Mouse (Mus musculus) midbrain, embryonic 16.5 days (tissue): ENCODE results near the gene Itpk1. TPM values are rescaled to one million over a fixed set of nuclear protein-coding genes. Genes with fewer than 3 reads are reported as not detected.
A peak's percentile ranks its signal among the peaks of the same experiment; 100 is the strongest.

Experiments used
- ATAC-seq: fragments of 200-750 bp; cut with Nextera tagmentation; 2 replicates; pipeline ENCODE4 v1.8.0; 2017; ENCODE audit warnings: moderate TSS enrichment
- H3K27ac ChIP-seq: fragments of 300-500 bp; sonication (generic); 2 replicates; pipeline ENCODE4 v1.5.1; 2014; ENCODE audit warnings: mild to moderate bottlenecking, low read length, mixed read lengths
- H3K27me3 ChIP-seq: fragments of 300-500 bp; sonication (generic); 2 replicates; pipeline ENCODE4 v1.6.1; 2014; ENCODE audit warnings: low read depth, low read length, mixed read lengths; ENCODE audit not compliant: control insufficient read depth, insufficient read depth
- H3K36me3 ChIP-seq: fragments of 300-500 bp; sonication (generic); 2 replicates; pipeline ENCODE4 v1.6.1; 2014; ENCODE audit warnings: mild to moderate bottlenecking, low read length, moderate library complexity, mixed read lengths; ENCODE audit not compliant: control insufficient read depth, insufficient read depth
- H3K4me1 ChIP-seq: fragments of 300-500 bp; sonication (generic); 2 replicates; pipeline ENCODE4 v1.6.1; 2014; ENCODE audit warnings: mild to moderate bottlenecking, low read length, mixed read lengths; ENCODE audit not compliant: control insufficient read depth, insufficient read depth
- H3K4me2 ChIP-seq: fragments of 300-500 bp; sonication (generic); 2 replicates; pipeline ENCODE4 v1.6.1; 2014; ENCODE audit warnings: mild to moderate bottlenecking, low read length, mixed read lengths
- H3K4me3 ChIP-seq: fragments of 300-500 bp; sonication (generic); 2 replicates; pipeline ENCODE4 v1.5.1; 2014; ENCODE audit warnings: low read depth, mild to moderate bottlenecking, low read length, moderate library complexity, mixed read lengths
- H3K9ac ChIP-seq: fragments of 300-500 bp; sonication (generic); 2 replicates; pipeline ENCODE4 v1.6.1; 2014; ENCODE audit warnings: low read depth, low read length, mixed read lengths
- H3K9me3 ChIP-seq: fragments of 300-500 bp; sonication (generic); replicated peaks from 2 replicates; pipeline ENCODE4 v1.6.1; 2014; ENCODE audit warnings: mild to moderate bottlenecking, low read length, mixed read lengths; ENCODE audit not compliant: control insufficient read depth, poor library complexity, severe bottlenecking
- WGBS: fragments of 180-500 bp; shearing (Covaris S2); extraction: QIAGEN DNeasy Blood & Tissue Kit; methylation state at CpG from one replicate; pipeline ENCODE4 v1.1.7; 2014; 5-methylcytosine and 5-hydroxymethylcytosine counted together
- polyA plus RNA-seq: library from polyadenylated mRNA; unstranded; fragments of >200 nt; fragmentation: Nextera tagmentation; extraction: Ambion mirVana; gene quantifications from 2 replicates; pipeline ENCODE4 v1.2.1, GENCODE M21; 2015

Gene Itpk1
- polyA plus RNA-seq, 1 experiment from 2014 or later = 39.3 TPM

GRCm38 (mm10) chr12:102566951-102567350 is 137.8 kb downstream of the Itpk1 start:
- no peak for ATAC-seq
- H3K36me3 ChIP-seq = peaks cover 7% of the 10 kb centered on the region
- H3K27me3 ChIP-seq = no peaks in the 10 kb centered on the region
- no peaks in the 10 kb centered on the region for H3K9me3 ChIP-seq
- WGBS = 87% methylated on average over 2 of the region's 2 CpGs
- H3K4me1 ChIP-seq = no peaks in the 10 kb centered on the region
- H3K27ac ChIP-seq = no peak overlapping the region
- H3K9ac ChIP-seq = no peak overlapping the region
- H3K4me2 ChIP-seq = no peak overlapping the region
- no peak overlapping the region for H3K4me3 ChIP-seq

- WGBS = 84% methylated on average over 6 of the region's 6 CpGs
- H3K36me3 ChIP-seq = peaks cover 6% of the 10 kb centered on the region
- no peak for ATAC-seq
- H3K27ac ChIP-seq = no peak overlapping the region
- H3K9ac ChIP-seq = no peak overlapping the region
- H3K27me3 ChIP-seq = no peaks in the 10 kb centered on the region
- no peak overlapping the region for H3K4me2 ChIP-seq
- H3K4me1 ChIP-seq = no peaks in the 10 kb centered on the region
- H3K4me3 ChIP-seq = no peak overlapping the region
- no peaks in the 10 kb centered on the region for H3K9me3 ChIP-seq
These were observed 139.6 kb downstream of the Itpk1 start for GRCm38 (mm10) chr12:102565086-102565485.

DNA sequence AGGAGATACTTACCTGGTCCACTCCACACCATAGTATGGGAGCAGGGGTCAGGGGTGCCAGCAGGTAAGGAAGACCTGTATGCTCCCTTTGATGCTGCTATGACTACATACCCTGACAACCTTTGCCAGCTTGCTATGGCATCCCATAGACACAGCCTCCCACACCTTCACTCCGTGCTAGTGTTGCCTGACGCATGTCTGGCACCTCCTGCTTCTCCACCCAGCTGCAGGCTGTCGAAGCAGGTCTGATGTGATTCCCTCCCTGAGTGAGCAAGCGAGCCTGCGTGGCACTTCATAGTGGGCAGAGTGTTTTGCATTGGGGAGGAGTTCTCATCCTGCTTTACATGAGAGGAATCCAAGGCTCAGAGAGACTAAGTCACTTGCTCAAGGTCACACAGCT is 147.4 kb downstream of the Itpk1 start:
- Histone ChIP-seq H3K9me3 (no peaks in the 10 kb centered on the region), H3K36me3 (no peaks in the 10 kb centered on the region), H3K27ac (no peak overlapping the region), H3K4me3 (no peak overlapping the region), H3K27me3 (no peaks in the 10 kb centered on the region), H3K4me2 (no peak overlapping the region), H3K9ac (no peak overlapping the region), H3K4me1 (peaks cover 15% of the 10 kb centered on the region)
- no peak for ATAC-seq
- 92% methylated on average over 5 of the region's 5 CpGs for WGBS

- no peak overlapping the region for H3K27ac ChIP-seq
- H3K36me3 ChIP-seq = no peaks in the 10 kb centered on the region
- 37% methylated on average over 3 of the region's 3 CpGs for WGBS
- H3K4me3 ChIP-seq = peak overlapping the region; percentile 86
- peaks cover 15% of the 10 kb centered on the region for H3K4me1 ChIP-seq
- no peaks in the 10 kb centered on the region for H3K9me3 ChIP-seq
- no peak for ATAC-seq
- peak overlapping the region; percentile 92 for H3K9ac ChIP-seq
- peak overlapping the region; percentile 96 for H3K4me2 ChIP-seq
- H3K27me3 ChIP-seq = no peaks in the 10 kb centered on the region
These were observed 148.9 kb downstream of the Itpk1 start for GRCm38 (mm10) chr12:102555850-102556249.

DNA sequence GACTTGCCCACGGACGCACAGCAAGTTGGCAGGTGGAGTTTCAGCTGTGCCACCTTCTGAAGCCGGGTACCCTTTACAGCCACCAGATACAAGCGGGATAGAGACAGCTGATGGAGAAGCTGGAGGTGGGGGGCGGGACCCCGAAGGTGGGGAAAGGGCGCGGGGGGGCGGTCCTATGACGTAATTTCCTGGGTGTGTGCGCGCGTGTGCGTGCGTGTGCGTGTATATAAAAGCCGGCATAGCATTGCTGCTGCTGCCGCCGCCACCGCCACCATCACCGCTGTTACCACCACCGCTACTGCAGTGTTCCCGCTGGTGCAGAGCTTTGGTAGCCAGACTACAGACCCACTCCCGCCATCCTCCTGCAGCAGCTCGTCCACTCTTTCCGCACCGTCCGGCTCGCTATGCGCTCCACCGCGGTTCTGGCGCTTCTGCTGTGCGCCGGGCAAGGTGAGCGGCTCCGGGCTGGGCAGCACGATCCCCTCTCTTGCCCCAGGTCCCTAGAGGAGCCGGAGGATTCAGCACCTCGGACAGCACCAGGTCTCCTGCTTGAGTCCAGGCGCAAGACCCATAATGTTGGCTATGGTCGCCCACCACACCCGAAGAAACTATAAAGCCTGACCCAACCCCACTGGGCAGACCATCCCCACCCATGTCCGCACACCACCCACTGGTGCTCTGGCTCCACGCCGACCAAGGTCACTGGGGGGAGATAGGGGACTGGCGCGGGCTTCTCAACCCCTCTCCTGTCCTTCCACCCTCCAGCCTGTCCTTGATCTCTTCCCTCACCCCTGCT is 149.8 kb downstream of the Itpk1 start, which contains the start of gene Chga:
Chga (plus strand) TSS at position 249 of the 796 bp plus-strand sequence.
- Histone ChIP-seq H3K4me1 (peaks cover 15% of the 10 kb centered on the region), H3K36me3 (no peaks in the 10 kb centered on the region), H3K4me2 (peak within 1 kb of the TSS; percentile 96), H3K27ac (peak within 1 kb of the TSS; percentile 86), H3K9me3 (no peaks in the 10 kb centered on the region), H3K9ac (peak within 1 kb of the TSS; percentile 92), H3K4me3 (peak within 1 kb of the TSS; percentile 86), H3K27me3 (no peaks in the 10 kb centered on the region)
- peak; percentile 90 for ATAC-seq
- WGBS = 2% methylated on average over 48 of the region's 48 CpGs

- ATAC-seq = peak; percentile 25; the same call in 1 of the 2 replicates
These were observed 150.9 kb downstream of the Itpk1 start for GRCm38 (mm10) chr12:102553705-102554275.

GRCm38 (mm10) chr12:102552001-102552400 is 152.7 kb downstream of the Itpk1 start:
- ATAC-seq = no peak
- H3K4me2 ChIP-seq = no peak overlapping the region
- no peaks in the 10 kb centered on the region for H3K27me3 ChIP-seq
- H3K9ac ChIP-seq = no peak overlapping the region
- 52% methylated on average over 6 of the region's 6 CpGs for WGBS
- no peaks in the 10 kb centered on the region for H3K9me3 ChIP-seq
- no peak overlapping the region for H3K27ac ChIP-seq
- H3K4me1 ChIP-seq = peaks cover 15% of the 10 kb centered on the region
- H3K36me3 ChIP-seq = no peaks in the 10 kb centered on the region
- no peak overlapping the region for H3K4me3 ChIP-seq

More at GRCm38 (mm10) chr12:102553705-102554275, 150.9 kb downstream of the Itpk1 start:
- Histone ChIP-seq H3K4me1 (peaks cover 15% of the 10 kb centered on the region), H3K9me3 (no peaks in the 10 kb centered on the region), H3K27ac (no peak overlapping the region), H3K4me2 (peak overlapping the region; percentile 96), H3K9ac (no peak overlapping the region), H3K27me3 (no peaks in the 10 kb centered on the region), H3K4me3 (peak overlapping the region; percentile 86; the same call in 1 of the 2 replicates), H3K36me3 (no peaks in the 10 kb centered on the region)
- 78% methylated on average over 14 of the region's 14 CpGs for WGBS

GRCm38 (mm10) chr12:102551186-102551585 is 153.5 kb downstream of the Itpk1 start:
- Histone ChIP-seq H3K9ac (no peak overlapping the region), H3K27me3 (no peaks in the 10 kb centered on the region), H3K36me3 (no peaks in the 10 kb centered on the region), H3K27ac (no peak overlapping the region), H3K4me1 (peaks cover 14% of the 10 kb centered on the region), H3K4me2 (no peak overlapping the region), H3K4me3 (no peak overlapping the region), H3K9me3 (no peaks in the 10 kb centered on the region)
- ATAC-seq = no peak
- WGBS = 63% methylated on average over 3 of the region's 3 CpGs

GRCm38 (mm10) chr12:102550529-102550928 is 154.2 kb downstream of the Itpk1 start:
- Histone ChIP-seq H3K27me3 (no peaks in the 10 kb centered on the region), H3K9ac (no peak overlapping the region), H3K9me3 (no peaks in the 10 kb centered on the region), H3K27ac (no peak overlapping the region), H3K4me1 (peaks cover 8% of the 10 kb centered on the region), H3K4me2 (no peak overlapping the region), H3K4me3 (no peak overlapping the region), H3K36me3 (no peaks in the 10 kb centered on the region)
- 5% methylated on average over 11 of the region's 11 CpGs for WGBS
- no peak for ATAC-seq
